Mouse (Mus musculus) urinary bladder, postnatal 0 days (tissue): ENCODE data around the gene Gsdma3. TPM values are rescaled to one million over a fixed set of nuclear protein-coding genes. Genes with fewer than 3 reads are reported as not detected.

Source experiments
- polyA plus RNA-seq: library from polyadenylated mRNA; unstranded; fragments of >200 nt; fragmentation: Nextera tagmentation; extraction: Ambion mirVana; gene quantifications from 2 replicates; pipeline ENCODE4 v1.2.1, GENCODE M21; 2015

Gsdma3 gene
- not detected in 2 replicates for polyA plus RNA-seq

GRCm38 (mm10) chr11:98625611-98626410 lies at the start of gene Gsdma3, which contains the start of gene Gm12355:
Gene Gsdma3, plus strand, starts transcription at chr11:98626360.
Gene Gm12355, minus strand, starts transcription at chr11:98625661.

GRCm38 (mm10) chr11:98586892-98587563 lies 39.1 kb upstream of the Gsdma3 start, which contains the start of gene Ormdl3:
Gene Ormdl3, minus strand, starts transcription at chr11:98587368.

GRCm38 (mm10) chr11:98597991-98598390 lies 28.2 kb upstream of the Gsdma3 start, which contains the start of gene Lrrc3c:
Gene Lrrc3c, plus strand, starts transcription at chr11:98598291.

GRCm38 (mm10) chr11:98646459-98646858 lies 20.3 kb downstream of the Gsdma3 start, which contains the start of gene Gsdma2:
Gene Gsdma2, plus strand, starts transcription at chr11:98646759.

GRCm38 (mm10) chr11:98664091-98664490 lies 37.9 kb downstream of the Gsdma3 start, which contains the start of gene Gsdma:
Gene Gsdma, plus strand, starts transcription at chr11:98664351.

GRCm38 (mm10) chr11:98681786-98682745 lies 55.9 kb downstream of the Gsdma3 start, which contains the start of gene Psmd3:
Gene Psmd3, plus strand, starts transcription at chr11:98682554.

Other genes with a start within 250 kb of the Gsdma3 start
- gene Tcap, start 242.5 kb upstream of the Gsdma3 start, polyA plus RNA-seq: 0.17 TPM in 1 of 2 replicates, not detected in the other
- gene Pnmt, start 239.9 kb upstream of the Gsdma3 start, polyA plus RNA-seq: not detected in 2 replicates
- 4.9 and 5.2 TPM in 2 replicates for gene Pgap3, start 225.9 kb upstream of the Gsdma3 start, polyA plus RNA-seq
- 19.6 and 20.7 TPM in 2 replicates for gene Erbb2, start 213.9 kb upstream of the Gsdma3 start, polyA plus RNA-seq
- gene Mien1, start 187.4 kb upstream of the Gsdma3 start, polyA plus RNA-seq: 68.4 and 69.1 TPM in 2 replicates
- gene Grb7, start 180.0 kb upstream of the Gsdma3 start, polyA plus RNA-seq: 18.8 and 21.9 TPM in 2 replicates
- 2.3 and 2.8 TPM in 2 replicates for gene Ikzf3, start 80.3 kb upstream of the Gsdma3 start, polyA plus RNA-seq
- 0.16 and 0.56 TPM in 2 replicates for gene Zpbp2, start 75.3 kb upstream of the Gsdma3 start, polyA plus RNA-seq
- 49.1 and 50.2 TPM in 2 replicates for gene Ormdl3, start 39.0 kb upstream of the Gsdma3 start, polyA plus RNA-seq
- not detected in 2 replicates for gene Lrrc3c, start 28.1 kb upstream of the Gsdma3 start, polyA plus RNA-seq
- gene Gm12355, start 699 bp upstream of the Gsdma3 start, polyA plus RNA-seq: 0.51 and 0.59 TPM in 2 replicates
- not detected in 2 replicates for gene Gsdma2, start 20.4 kb downstream of the Gsdma3 start, polyA plus RNA-seq
- 2.4 and 2.8 TPM in 2 replicates for gene Gsdma, start 38.0 kb downstream of the Gsdma3 start, polyA plus RNA-seq
- gene Psmd3, start 56.2 kb downstream of the Gsdma3 start, polyA plus RNA-seq: 117 and 120 TPM in 2 replicates
- gene Csf3, start 74.9 kb downstream of the Gsdma3 start, polyA plus RNA-seq: 0.72 and 0.96 TPM in 2 replicates
- gene Med24, start 103.1 kb downstream of the Gsdma3 start, polyA plus RNA-seq: 16.3 and 20.1 TPM in 2 replicates
- gene Thra, start 114.3 kb downstream of the Gsdma3 start, polyA plus RNA-seq: 24.8 and 25.4 TPM in 2 replicates
- gene Nr1d1, start 149.0 kb downstream of the Gsdma3 start, polyA plus RNA-seq: 6.4 and 9.4 TPM in 2 replicates
- gene Msl1, start 169.2 kb downstream of the Gsdma3 start, polyA plus RNA-seq: 11.6 and 13.5 TPM in 2 replicates
- gene Casc3, start 178.5 kb downstream of the Gsdma3 start, polyA plus RNA-seq: 16.1 and 18.2 TPM in 2 replicates
- 1.9 and 2.6 TPM in 2 replicates for gene Rapgefl1, start 210.4 kb downstream of the Gsdma3 start, polyA plus RNA-seq
- gene Wipf2, start 237.3 kb downstream of the Gsdma3 start, polyA plus RNA-seq: 4.3 and 4.6 TPM in 2 replicates